Mouse (Mus musculus) heart, postnatal 4 days (tissue): ENCODE results near the gene Atp6v1g1. TPM values are rescaled to one million over a fixed set of nuclear protein-coding genes. Genes with fewer than 3 reads are reported as not detected.

ENCODE experiments used
- DNase-seq: peaks from one replicate; pipeline ENCODE4 v3.0.0; 2021
- total RNA-seq, 2 experiments: library from RNA; stranded (reverse); gene quantifications; 2 replicates each; pipeline ENCODE4 v1.2.3; 2021

Gene Atp6v1g1
- total RNA-seq, 2 experiments from 2014 or later: 158 to 159 TPM

DNA sequence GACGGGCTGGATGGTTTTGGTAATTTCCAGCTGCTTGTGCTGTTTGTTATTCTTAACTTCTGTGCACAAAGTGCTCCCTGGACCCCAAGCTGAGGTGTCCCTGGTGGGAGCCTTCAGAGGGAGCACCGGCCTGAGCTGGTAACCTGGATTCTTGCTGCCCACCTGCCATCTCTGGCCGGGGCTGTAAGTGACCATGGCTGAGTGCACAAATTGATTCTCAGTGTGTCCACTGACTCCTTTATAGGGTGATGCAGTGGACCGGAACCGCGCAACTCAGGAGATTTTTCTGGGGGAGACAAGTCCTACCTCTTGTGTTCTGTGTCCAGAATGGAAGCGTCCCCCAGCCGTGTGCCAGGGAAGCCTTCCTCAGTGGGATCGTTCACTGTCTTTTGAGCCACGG is 40.6 kb downstream of the Atp6v1g1 start:
- DNase-seq: no peak

DNA sequence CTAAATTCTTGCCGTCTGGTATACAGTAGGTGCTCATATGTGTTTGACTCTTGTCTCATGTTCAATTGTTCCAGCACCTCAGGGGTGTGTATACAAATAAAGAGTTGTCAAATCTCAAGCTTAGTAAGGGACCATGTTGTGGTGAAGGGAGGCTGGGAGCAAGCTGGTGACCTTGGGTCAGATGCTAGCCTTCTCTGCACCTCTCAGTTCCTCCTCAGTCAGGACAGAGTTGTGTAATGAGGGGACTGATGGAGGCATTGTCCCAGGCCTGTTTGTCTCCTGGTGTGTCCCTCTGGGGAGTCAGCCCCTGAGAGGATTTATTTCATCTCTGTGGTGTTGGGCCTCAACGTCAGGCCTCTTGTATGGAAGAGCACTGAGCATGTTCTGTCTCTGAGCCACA is 41.7 kb downstream of the Atp6v1g1 start:
- DNase-seq: no peak

DNA sequence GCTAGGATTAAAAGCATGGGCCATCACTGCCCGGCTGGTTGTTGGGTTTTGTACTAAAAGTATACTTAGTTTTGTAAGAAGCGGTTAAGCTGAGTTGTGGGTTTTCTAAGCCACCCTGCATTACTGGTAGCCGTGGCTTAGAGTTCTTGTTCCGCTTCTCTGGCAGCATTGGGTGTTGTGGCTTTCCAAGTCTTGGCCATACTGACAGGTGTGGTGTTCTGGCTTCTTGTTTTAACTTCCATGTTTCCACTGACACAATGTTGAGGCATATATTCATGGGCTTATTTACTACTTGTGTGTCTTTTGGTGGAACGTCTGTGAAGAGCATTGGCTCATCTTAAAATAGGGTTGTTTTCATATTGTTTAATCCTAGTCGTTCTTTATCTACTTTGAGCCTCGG is 45.4 kb downstream of the Atp6v1g1 start:
- no peak for DNase-seq

DNA sequence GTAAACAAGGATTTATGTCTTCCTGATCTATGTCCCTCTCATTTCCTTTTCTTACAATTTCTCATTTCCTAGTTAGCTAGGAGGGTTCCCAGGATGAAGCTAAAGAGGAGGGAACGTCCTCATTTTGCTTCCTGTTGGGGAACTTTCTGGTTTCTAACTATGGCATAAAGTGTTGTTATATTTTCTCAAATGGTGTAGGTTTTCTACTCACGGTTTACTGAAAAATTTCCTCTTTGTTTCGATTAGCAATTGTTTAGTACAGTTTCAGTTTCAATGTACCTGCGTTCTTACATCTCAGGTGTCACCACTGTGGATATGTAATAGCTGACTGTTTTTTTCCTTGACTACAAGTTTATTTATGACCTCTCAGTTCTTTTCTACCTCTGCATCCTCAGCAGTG is 46.0 kb downstream of the Atp6v1g1 start:
- no peak for DNase-seq

DNA sequence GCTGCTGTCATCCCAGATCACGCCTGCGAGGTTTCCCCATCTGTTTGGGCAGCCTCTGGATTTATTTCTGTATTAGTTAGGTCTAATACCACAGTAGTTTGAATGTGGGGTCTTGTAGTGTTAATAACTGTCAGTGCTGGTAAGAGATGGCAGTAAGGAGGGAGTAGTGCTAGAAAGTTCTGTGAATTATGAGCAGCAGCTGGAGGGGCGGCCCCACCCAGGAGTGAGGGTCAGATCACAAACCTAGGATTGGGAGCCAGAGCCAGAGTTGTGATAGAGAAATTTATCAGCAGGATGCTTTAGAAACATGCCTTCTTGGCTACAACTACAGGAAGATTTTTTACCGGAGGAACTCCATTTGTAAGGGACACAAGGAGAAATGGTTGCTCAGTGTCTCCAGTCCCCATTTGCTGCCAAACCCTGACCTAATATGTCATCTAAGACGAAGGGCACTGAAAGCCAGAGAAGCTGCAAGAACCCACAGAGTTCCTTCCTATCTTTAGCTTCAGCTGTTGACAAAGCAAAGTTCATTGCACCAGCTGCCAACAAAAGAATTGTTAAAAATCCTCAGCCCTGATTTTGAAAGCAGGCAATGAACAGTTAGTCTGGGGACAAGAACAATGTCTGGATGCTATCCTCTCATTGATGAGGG is 50.0 kb downstream of the Atp6v1g1 start:
- DNase-seq: no peak

DNA sequence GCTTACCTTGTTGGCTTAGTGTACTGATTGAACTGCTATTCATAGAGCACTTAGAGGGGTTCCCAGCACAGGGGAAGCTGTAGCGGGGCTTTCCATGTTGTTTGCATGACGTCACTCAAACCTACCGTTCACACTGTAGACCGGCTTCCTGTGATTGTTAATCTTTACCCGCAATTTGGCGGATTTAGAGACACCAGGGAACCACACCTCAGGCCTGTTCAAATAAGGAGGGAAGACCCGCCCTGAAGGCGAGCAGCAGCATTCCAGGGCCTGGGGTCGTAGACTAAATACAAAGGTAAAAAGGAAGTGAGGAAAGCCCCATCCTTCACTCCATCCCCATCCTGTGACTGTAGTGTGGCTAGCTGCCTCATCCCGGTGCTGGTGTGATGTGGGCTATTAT is 50.7 kb downstream of the Atp6v1g1 start:
- DNase-seq: no peak

DNA sequence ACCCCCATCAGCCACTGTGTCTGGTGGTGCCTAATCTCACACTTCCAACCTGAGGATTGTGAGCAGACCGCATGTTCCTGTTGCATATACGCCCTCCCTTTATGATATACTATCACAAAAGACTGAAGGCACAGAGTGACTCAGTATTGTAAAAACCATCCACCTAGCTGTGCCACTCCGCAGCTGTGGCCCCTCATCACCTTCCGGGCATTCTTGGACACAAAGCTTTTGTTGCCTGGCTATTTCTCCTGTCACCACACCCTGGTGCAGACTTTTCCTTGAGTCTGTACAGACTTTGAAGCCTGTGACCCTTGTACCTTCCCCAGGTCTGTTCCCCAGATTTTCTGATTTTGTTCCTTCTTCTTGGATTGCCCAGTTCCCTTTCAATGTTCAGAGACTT is 51.4 kb downstream of the Atp6v1g1 start:
- no peak for DNase-seq

Other genes with a start within 250 kb of the Atp6v1g1 start
- gene Orm1, start 200.2 kb upstream of the Atp6v1g1 start, total RNA-seq: not detected
- gene Orm3, start 188.6 kb upstream of the Atp6v1g1 start, total RNA-seq: not detected
- not detected for gene Orm2, start 182.3 kb upstream of the Atp6v1g1 start, total RNA-seq
- gene Akna, start 141.4 kb upstream of the Atp6v1g1 start, total RNA-seq: 1 to 10 TPM; 4.8 to 5.3 TPM
- 1 to 10 TPM; 5.1 to 8.9 TPM for gene Whrn, start 48.8 kb upstream of the Atp6v1g1 start, total RNA-seq
- 1 to 10 TPM; 4.3 to 4.9 TPM for gene Tmem268, start 14.0 kb downstream of the Atp6v1g1 start, total RNA-seq
- gene Gm11213, start 60.5 kb downstream of the Atp6v1g1 start, total RNA-seq: not detected
- not detected for gene Tex48, start 77.7 kb downstream of the Atp6v1g1 start, total RNA-seq
- not detected for gene Gm11214, start 118.6 kb downstream of the Atp6v1g1 start, total RNA-seq
- gene Tnfsf15, start 200.3 kb downstream of the Atp6v1g1 start, total RNA-seq: under 1 TPM in 1 of 2 experiments, not detected in 1; 0.07 TPM